Mouse (Mus musculus) brain, adult 2 months (tissue): ENCODE data around the gene Olfr978.
"Not testable (repeated sequence)": the region's sequence is repeated elsewhere in the genome, so short reads cannot be mapped to it uniquely, and the experiment has no call there.

Experiments
- DNase-seq: peaks from one replicate; pipeline ENCODE4 v3.0.0; 2011; ENCODE audit warnings: low read depth, low spot score

The Olfr978 gene

GRCm38 (mm10) chr9:39991813-39992212, at the start of gene Olfr978:
TSS of gene Olfr978 (plus strand) at chr9:39992113.
- no peak for DNase-seq

GRCm38 (mm10) chr9:39951946-39952345, 40.0 kb upstream of the Olfr978 start, which contains the start of gene Olfr975:
TSS of gene Olfr975 (minus strand) at chr9:39952046.
- no peak for DNase-seq

DNA sequence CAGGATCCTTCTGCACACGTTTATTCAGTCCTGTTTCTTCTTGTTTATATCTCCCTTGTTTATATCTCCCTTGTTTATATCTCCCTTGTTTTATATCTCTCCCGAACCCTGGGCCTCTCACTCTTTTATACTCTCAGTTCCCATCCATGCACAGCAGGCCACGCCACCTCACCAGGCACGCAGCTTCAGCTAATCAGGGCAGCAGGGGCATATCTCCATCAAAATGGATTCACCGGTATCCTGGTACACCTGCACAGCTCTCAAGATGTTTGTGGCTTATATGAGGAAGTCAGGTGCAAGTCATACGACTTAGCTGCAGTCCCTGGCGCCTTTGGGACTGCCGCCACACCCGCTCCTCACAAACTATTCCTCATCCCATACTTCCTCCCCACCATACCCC, 30.9 kb upstream of the Olfr978 start, which contains the start of gene Olfr976:
TSS of gene Olfr976 (minus strand) at position 101 of the 400 bp plus-strand sequence.
- not testable (repeated sequence) for DNase-seq

DNA sequence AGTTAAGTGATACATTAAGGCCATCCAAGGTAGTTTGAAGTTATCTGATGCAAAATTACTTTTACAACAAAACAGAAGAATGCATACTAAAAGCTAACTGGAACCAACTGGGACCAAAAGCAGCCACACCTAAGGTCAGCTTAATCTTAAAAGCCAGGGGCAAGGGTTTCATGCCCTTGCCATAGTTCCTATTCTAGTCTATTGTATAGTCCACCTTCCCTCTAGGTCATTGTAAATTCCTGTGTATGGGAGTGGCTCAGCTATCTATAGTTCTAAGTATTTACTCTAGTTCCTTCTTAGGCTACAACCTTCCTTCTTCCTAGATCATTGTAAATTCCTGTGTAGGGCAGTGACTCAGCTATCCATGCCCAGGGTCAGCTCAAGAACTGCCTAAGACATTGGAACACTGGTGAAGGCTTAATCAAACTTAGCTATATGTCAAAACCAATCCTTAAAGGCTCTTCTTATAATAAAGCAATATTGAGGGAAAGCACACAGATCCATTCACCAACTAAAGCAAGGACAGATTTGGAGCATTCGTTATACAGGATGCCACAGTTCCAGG, 15.2 kb upstream of the Olfr978 start:
- DNase-seq = not testable (repeated sequence)

- no peak for DNase-seq
Measured at GRCm38 (mm10) chr9:40003365-40003764, 11.5 kb downstream of the Olfr978 start, which contains the start of gene Olfr979. TSS of gene Olfr979 (minus strand) at chr9:40003465.

DNA sequence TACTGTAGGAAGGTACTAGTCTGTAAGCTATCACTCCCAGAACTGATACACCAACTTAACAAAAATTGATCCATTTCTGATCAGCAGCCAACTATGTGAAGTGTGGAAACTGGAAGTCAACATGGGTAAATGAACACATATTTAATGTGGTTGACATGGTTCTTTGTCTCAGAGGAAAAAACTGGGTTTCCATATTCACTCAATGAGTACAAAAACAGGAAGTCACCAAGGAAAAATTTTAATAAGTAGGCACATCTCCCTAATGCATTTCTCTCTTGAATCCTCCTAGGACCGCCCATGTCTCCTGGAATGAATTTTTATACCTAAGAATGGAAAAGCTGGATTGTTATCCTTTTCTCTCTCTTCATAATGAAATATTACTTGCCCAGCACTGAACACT, 17.6 kb downstream of the Olfr978 start, which contains the start of gene Olfr980:
TSS of gene Olfr980 (minus strand) at position 101 of the 400 bp plus-strand sequence.
- DNase-seq = no peak

GRCm38 (mm10) chr9:40021164-40021563, 29.3 kb downstream of the Olfr978 start, which contains the start of gene Olfr981:
TSS of gene Olfr981 (plus strand) at chr9:40021464.
- DNase-seq = no peak
